Mouse (Mus musculus): ENCODE measurements around the gene 1700122O11Rik.

1700122O11Rik gene

GRCm38 (mm10) chr17:48027677-48028076 lies 10.4 kb downstream of the 1700122O11Rik start:
- DNase-seq = peak; percentile 95

GRCm38 (mm10) chr17:48027019-48027418 lies 11.1 kb downstream of the 1700122O11Rik start:
- DNase-seq = no peak

GRCm38 (mm10) chr17:48024045-48024444 lies 14.0 kb downstream of the 1700122O11Rik start:
- peak; percentile 97 for DNase-seq

GRCm38 (mm10) chr17:48019585-48019984 lies 18.5 kb downstream of the 1700122O11Rik start:
- DNase-seq = no peak

- no peak for DNase-seq
Measured at GRCm38 (mm10) chr17:48016566-48016965, 21.5 kb downstream of the 1700122O11Rik start.

DNA sequence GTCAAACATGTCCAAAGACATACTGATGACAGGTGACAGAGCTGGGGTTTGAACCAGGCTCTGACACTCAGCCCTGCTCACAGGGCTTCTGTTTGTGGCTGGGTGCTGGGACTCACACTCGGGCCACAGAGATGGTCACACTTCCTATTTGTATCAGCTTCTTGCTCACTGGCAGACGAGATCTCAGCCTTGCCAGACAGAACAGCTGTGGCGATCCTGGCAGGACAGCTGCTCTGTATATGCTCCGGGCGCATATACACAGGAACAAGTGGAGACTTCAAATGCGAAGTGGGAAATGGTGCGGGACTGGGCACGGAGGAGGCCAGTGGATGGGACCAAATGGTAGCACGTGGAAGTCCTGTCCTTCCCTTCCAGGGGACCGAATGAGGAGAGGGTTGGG lies 25.5 kb downstream of the 1700122O11Rik start:
- no peak for DNase-seq

DNA sequence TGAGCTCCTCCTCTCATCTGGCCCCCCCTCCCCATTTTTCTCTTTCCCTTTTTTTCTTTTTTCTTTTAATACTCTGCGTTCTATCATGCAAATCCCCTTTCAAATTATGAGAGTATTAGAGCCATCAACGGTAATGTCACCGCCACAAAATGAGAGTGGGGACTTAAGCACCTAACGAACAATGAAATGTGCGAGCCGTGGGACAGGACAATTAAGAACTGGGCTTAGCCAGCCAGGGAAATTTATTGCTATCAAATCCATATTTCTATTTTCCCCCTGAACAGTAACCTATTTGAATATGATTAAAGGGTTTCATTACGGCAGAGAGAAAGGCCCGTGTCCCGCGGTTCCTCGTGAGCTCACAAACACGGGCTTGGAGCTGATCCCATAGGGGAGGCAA lies 27.0 kb downstream of the 1700122O11Rik start:
- DNase-seq = no peak

- no peak for DNase-seq
Measured at GRCm38 (mm10) chr17:48010283-48010682, 27.8 kb downstream of the 1700122O11Rik start.

- no peak for DNase-seq
Measured at GRCm38 (mm10) chr17:48005816-48006215, 32.3 kb downstream of the 1700122O11Rik start.

GRCm38 (mm10) chr17:48005091-48005490 lies 33.0 kb downstream of the 1700122O11Rik start:
- peak; percentile 92 for DNase-seq

GRCm38 (mm10) chr17:48004619-48005018 lies 33.5 kb downstream of the 1700122O11Rik start:
- DNase-seq = peak; percentile 84

DNA sequence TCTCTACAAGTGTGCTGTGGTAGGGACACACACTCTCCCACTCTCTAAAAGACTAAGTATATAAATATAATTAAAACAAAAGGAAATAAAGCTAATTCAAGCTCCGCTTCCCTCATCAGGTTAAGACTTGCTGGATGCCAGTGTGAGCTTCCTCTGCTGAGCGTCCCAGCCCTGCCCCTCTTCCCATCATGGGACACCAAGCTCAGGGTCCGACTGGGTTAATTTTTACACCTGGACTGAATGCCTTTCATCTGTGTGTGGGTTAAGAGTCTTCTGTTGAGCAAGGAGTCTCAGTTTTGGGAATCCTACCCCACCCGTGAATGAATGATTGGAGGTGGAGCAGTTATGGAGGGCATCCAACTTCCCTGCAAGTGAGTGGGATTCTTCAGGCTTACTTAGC lies 35.6 kb downstream of the 1700122O11Rik start:
- no peak for DNase-seq

GRCm38 (mm10) chr17:48001586-48002361 lies 36.3 kb downstream of the 1700122O11Rik start:
- peak; percentile 97 for DNase-seq

GRCm38 (mm10) chr17:48001157-48001556 lies 36.9 kb downstream of the 1700122O11Rik start:
- DNase-seq = peak; percentile 90

- no peak for DNase-seq
Measured at GRCm38 (mm10) chr17:47999812-48000211, 38.3 kb downstream of the 1700122O11Rik start.

- DNase-seq = no peak
Measured at GRCm38 (mm10) chr17:47999403-47999802, 38.7 kb downstream of the 1700122O11Rik start.

DNA sequence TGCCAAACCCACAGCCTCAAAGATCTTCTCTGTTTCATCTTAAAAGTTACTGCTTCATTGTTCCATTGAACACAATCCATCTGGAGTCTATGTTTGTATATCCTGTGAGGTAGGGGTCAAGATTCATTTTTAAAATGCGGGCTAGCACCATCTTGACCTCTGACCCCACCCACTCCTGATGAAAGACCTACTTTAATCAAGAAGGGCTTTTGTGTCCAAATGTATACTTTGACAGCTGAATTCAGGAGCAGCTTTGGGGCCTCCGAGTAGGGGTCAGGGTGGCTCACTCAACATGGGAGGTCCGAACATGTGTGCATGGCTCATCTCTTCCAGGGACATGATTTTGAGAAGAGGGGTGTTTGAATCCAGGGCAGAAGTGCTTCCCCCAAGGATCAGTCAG lies 40.3 kb downstream of the 1700122O11Rik start:
- DNase-seq = no peak

DNA sequence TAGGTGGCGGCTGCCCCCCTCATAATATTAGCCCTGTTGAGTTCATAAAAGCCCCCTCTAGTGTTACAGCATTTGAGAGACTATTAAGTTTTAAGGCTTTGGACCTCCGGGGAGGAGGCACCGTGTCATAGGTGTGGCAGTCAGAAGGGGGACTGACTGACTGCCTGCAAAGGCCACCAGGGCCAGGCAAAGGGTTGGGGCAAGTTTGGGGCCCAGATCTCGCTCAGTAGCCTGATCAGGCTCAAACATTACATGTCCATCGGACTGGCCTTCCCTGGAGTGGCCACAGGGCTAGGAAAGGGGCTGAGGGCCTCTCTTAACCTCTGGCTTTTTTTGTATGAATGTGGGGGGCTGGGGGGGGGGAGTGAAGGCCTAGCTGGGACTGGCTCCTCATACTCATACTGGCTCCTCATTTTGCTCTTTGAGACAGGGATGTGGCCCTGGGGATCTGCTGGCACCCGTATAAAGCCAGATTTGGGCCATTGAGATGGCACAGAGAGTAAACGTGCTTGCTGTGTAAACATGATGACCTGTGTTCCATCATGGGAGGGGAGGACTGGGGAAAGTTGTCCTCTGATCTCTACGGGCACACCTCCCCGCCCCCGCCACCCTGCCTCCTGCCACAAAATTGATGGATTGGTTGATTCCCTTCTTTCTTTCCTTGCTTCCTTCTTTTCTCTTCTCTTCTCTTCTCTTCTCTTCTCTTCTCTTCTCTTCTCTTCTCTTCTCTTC lies 47.5 kb downstream of the 1700122O11Rik start:
- DNase-seq = no peak

- no peak for DNase-seq
Measured at GRCm38 (mm10) chr17:47989951-47990378, 48.1 kb downstream of the 1700122O11Rik start.

DNA sequence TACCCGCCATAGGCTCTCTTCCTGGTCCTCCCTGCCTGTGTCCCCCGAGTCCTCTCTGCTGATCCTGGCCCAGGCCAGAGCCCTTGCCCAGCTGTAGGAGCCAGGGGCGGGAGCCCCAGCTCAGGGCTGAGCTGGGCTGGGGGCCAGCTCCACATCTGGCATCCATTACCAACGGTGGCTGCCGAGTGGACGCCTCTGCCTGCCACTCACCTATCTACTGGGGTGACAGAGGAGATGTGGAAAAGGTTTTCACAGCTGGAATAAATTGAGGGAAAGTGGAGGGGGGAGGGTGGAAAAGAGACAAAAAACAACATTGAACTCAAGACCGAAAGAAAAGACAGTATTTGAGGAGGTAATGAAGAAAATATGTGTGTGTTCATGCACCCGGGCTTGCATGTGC lies 49.3 kb downstream of the 1700122O11Rik start:
- DNase-seq = no peak

DNA sequence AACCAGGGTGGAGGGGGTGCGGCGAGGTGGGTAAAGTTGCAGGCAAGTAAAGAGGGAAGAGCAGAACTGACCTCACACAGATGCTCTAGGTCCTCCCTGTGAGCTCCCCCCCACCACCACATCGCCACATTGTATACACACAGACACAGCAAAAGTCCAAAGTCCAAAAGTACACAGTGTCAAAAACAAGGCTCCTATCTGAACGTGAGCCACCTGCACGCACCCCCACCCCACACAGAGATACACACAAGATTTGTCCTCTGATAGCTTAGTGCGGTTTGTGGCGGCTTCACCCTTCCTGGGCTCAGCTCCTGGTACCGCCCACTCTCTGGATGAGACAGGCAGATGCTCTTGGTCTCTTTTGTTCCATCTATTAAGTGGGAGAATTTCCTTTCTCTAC lies 50.0 kb downstream of the 1700122O11Rik start:
- no peak for DNase-seq

All from heart, adult 11 months (tissue).